Mouse (Mus musculus): ENCODE measurements around the gene Daam2.

The Daam2 gene

DNA sequence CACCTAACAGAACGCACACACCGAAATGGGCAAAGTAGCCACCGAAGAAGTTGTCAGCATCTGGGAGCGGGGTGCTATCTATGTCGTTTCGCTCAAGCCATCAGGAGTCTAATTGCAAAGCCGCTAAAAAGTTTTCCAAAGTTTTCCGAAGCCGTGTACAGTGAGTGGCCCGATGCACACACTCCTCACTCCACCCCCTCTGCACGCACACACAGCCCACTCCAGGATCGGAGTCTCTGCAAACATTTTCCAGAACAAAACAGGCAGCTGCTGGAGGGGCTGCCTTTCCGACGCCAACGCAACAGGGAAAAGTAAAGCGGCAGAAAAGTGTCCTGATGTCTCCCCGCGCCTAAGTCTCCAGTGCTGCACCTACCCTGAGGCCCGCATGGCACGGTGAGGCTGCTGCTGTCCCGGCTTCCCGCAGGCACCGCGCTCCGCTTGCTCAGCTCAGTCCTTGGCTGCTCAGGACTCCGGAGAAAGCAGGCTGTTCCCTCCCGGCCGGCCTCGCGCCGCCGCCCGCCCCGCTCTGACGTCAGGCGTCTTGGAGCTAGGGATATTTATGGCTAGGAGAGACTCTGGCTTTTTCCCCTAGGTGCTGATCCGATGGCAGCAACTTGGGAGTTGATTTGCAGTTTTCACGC lies at the start of gene Daam2:
Daam2 (minus strand) TSS at position 514 of the 641 bp plus-strand sequence.
- DNase-seq (ENCODE audit: low read depth, low spot score) = peak; percentile 81

DNA sequence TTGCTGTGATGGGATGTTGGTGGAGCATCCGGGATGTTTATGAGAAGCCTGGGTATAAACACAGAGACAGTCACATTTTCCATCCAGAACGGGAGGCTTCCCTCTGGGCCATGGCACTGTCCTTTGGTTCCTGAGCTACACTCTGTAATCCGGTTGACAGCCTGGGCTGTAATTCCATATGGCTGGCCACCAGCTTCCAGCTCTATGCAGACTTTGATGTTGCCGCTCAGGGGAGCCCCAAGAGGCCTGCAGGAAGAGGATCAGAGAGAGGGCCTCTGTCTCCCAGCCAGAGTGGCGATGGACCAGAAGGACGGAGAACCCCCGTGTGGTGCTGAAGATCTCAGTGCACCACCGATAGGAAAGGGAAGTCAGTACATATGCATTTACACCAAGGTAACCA lies 46.2 kb upstream of the Daam2 start:
- no peak for DNase-seq (ENCODE audit: low read depth, low spot score)

DNA sequence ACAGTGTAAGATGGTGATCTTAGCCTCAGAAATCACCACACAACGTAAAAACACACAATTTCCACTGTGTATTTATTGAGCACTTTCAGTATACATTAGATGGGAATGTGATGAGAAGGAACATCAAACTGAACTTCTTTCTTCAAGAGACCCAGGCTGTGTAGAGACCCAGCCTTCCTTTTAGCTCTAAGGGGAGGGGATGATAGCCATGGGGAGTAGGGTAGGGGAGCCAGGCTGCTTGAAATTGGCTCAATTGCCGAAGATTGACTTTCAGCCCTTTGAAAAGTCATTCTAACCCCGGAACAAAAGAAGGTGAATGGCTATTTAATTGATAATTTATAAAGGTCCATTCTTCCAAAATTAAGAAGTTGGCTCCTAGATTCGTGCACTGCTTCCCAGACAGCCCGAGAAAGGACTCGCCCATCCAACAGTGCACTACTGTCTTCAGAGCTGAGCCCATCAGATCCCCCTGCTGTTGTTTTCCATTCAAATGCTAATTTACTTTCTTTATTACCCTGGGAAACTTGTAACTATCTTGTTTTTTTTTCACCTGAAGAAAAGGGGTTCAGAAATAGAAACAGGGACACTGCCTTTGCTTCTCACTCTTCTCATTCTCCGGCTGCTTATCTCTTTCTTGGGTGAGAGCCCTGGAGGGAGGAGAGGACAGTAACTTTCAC lies 43.3 kb upstream of the Daam2 start:
- peak; percentile 39 for DNase-seq (ENCODE audit: low read depth, low spot score)

DNA sequence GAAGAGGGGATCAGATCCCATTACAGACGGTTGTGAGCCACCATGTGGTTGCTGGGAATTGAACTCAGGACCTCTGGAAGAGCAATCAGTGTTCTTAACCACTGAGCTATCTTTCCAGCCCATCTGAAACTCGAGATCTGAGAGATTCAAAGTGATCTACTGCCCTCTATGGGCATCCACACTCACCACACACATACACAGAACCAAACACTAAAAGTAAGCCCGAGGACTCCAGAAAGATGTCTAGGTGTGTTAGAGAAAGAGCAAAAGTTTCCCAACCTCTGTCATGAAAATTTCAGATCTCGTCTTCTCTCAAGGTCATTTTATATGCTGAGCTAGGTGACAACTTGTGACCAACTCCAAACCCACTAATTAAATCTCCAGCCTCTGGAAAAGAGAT lies 41.3 kb upstream of the Daam2 start:
- DNase-seq (ENCODE audit: low read depth, low spot score) = no peak

DNA sequence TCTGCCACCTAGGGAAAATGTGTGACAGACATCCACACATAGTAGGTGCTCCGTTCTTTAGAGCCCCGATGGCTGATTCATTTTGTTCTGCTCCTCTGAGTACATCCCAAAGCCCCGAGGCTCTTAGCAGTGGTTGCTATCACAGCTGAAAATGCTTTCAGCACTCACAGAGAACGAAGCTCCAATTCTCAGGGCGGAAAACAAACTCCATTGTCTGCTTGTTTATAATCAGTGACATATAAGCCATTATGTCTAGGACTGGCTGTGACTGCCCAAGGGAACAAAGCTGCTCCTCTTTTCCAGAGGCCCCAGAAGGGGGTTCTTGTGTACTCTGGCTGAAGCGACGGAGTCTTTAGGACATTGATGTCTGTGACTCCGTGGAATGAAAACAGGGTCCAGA lies 25.9 kb upstream of the Daam2 start:
- peak; percentile 39 for DNase-seq (ENCODE audit: low read depth, low spot score)

DNA sequence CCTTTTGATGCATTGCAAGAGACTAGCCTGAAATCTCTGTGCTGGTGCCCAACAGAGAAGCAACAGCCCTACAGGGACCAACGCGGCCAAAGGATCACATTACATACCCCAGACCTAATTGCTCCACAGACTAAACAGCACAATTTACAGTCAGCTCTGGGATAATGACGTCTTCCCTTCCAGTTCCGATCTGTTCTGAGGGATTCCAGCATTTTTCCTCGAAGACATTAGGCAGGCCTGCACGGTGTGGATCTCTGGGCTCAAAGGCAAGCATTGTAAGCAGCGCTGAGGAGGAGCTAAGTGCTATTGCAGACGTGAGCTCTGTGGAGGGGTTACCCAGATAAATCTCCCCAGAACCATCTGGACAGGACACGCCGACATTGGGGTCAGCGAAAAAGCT lies 18.3 kb upstream of the Daam2 start:
- DNase-seq (ENCODE audit: low read depth, low spot score) = peak; percentile 83

DNA sequence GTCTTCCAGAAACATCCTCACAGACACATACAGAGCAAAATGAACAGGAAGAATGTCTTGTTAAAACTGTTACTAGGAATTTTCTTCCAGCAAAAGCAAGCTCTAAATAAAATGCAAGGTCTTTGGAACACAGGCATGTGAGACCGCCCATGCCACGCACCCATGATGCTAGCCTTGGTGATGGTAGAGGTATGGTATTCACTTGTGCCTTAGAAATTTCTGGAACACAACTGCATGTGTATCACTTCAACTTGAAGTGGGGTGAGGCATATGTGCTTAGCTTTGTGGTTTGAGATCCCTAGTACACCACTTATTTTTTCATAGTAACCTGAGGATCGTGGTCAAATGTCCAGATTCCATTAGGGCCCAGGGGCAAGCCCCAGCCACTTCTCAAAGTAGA lies 13.2 kb upstream of the Daam2 start:
- no peak for DNase-seq (ENCODE audit: low read depth, low spot score)

DNA sequence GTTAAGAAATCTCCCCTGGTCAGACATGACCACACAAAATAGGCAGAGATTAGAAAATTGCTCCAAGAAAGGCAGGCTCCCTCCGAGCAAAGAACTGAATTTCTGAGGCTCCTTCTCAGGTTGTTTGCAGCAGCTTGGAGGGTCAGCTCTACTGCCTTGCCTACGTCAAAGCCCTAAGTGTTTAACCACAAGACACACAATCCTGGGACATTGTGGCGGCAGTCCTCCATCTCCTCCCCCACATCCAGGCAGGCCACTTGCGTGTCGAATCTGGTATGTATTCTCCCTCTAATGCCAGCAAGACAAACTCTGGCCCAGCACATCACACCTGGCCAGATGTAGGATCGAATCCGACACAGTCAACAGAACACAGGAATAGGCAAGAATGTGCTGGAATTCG lies 4.6 kb upstream of the Daam2 start:
- no peak for DNase-seq (ENCODE audit: low read depth, low spot score)

DNA sequence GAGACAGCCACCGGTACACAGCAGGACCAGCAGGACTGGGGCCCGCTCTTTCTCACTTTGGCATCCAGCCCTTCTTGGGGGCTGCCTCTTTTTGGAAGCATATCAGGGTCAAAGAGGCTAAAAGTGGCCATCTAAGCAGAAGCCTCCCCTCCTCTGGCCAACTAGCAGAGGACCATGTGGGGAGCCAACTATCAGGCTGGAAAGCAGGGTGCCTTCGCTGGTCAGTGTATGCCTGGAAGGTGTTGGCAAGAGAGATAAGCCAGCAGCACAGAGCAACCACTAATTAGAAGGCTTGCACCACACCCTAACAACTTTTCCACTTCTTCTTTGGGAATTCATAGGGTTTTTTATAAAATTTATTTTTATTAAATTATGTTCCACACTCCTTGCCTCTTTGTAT lies 346 bp upstream of the Daam2 start:
- no peak for DNase-seq (ENCODE audit: low read depth, low spot score)

DNA sequence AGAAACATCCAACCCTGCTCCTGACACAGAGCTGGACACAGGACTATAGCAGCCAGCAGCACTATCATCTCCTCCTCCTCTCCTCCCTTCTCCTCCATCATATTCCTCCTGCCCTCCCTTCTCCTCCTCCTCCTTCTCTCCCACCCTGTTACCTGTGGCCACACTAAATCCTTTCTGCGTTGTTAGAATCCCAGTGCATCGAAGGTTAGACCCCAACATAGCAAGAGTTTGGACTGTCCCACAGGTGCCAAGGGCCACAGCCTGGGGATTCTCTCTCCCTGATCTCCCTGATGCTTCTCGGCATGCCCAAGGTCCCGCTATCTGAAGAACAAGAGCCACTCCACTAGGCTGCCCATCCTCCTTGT lies 745 bp downstream of the Daam2 start:
- DNase-seq (ENCODE audit: low read depth, low spot score) = no peak

DNA sequence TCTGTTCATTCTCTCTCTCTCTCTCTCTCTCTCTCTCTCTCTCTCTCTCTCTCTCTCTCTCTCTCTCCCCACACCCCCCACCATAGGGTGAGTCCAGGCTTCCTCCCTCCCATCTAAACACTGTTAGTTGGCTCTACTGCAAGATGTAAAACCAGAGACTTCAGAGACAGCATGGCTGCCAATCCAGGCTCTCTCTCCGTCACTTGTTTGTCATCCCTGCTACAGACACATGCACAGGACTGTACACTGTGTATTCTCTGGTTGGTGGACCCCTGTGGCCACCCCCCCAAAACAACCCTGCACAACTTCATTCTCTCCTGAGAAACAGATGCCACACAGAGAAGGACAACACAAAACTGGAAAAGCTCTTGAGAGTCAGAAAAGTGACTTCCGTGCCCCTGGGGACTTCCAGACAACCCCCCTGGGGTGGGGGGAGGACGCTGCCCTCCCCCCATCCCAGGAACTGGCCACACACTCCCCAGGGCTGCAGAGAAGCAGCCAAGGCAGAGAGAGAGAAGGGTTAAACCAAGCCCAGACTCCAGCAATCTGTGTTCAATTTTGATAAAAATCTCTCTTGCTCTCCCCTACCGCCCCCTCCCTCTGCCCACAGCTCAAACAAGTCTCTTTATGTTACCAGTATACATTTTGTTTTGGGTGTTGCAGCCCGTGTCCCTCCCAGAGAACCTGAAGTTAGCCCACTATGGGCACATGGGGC lies 1.3 kb downstream of the Daam2 start:
- peak; percentile 9 for DNase-seq (ENCODE audit: low read depth, low spot score)

DNA sequence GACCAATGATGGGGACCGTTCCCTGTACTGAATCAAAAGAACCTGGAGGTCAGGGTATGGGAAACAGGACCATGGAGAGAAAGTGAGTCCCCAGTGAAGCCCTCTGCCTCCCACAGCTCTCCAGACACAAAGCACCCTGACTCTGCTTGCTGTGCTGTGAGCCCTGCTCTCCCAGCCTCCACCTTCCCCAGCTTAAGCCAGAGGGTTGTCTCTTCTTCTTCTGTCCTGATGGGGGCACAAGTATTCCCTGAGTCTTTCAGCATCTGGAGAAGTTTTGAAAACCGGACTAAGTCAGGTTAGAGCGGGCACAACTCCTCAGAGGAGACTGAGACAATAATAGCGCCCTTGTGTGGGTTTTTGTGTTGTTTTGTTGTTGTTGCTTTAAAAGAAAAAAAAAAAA lies 2.2 kb downstream of the Daam2 start:
- peak; percentile 14 for DNase-seq (ENCODE audit: low read depth, low spot score)

DNA sequence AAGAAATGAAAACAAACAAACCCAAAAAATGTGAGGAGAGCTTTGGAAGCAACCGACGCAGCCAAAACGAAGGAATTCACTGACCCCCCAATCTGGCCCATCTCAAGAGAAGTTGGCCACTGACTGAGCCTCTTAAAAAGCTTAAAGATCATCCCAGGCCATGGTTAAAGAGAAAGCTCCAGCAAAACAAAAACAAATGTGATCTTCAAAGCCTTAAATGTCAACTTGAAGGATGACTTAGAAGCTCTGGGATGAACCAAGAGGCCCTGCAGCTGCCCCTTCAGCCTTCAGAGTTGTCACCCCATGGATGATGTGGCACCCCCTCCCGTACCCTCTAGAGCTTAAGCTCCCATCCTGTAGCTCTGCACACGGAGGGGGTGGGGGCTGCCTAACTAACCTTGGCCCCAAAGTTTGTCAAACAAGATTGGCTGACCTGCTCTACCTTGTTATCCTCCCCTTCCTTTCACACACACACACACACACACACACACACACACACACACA lies 4.3 kb downstream of the Daam2 start:
- peak; percentile 8 for DNase-seq (ENCODE audit: low read depth, low spot score)

DNA sequence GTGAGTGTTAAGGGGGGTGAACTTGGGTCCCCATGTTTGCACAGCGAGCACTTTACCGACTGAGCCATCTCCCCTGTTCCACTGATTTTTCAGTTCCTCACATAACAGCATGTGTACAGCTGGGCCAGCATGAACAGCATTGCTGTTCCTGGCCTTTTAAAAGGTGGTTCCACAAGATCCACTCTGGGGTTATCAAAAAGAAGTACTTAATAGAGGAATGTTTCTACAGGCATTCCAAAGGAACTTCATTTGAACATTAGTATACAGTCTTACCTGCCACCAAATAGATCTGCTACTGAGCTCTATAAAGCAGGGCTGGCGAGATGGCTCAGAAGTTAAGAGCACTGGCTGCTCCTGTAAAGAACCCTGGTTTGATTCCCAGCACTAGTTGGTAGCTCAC lies 8.0 kb downstream of the Daam2 start:
- DNase-seq (ENCODE audit: low read depth, low spot score) = no peak

DNA sequence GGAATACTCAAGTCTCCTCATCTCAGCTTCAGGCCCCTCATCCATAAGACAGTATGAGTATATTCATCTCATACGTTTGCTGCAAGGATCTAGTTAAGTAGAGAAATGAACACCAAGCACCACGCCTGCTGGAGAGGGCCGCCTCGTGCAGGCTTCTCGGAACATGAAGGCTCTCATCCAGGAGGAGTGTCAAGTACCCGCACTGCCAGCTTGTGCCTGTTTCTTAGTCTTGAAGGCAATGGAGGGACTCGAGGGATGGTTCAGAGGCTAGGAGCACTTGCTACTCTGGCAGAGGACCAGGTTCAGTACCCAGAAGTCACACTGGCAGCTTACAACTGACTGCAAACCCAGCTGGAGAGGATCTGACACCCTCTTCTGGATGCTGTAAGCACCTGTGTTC lies 12.2 kb downstream of the Daam2 start:
- no peak for DNase-seq (ENCODE audit: low read depth, low spot score)

DNA sequence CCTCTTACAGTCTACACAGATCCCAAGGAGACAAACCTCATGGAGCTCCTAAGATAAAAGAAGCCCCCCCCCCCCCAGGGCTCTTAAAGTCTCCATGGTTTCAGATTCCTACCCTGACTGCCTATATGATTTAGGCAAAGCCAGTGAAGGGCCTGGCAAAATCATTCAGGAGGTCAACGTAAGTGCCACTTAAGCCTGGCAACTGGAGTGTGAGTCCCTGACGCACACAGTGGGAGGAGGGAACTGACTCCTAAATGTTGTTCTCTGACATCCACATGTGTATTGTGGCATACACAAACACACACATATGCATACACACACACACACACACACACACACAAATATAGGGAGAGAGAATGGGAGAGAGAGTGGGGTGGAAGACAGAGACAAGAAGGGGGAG lies 12.7 kb downstream of the Daam2 start:
- no peak for DNase-seq (ENCODE audit: low read depth, low spot score)

DNA sequence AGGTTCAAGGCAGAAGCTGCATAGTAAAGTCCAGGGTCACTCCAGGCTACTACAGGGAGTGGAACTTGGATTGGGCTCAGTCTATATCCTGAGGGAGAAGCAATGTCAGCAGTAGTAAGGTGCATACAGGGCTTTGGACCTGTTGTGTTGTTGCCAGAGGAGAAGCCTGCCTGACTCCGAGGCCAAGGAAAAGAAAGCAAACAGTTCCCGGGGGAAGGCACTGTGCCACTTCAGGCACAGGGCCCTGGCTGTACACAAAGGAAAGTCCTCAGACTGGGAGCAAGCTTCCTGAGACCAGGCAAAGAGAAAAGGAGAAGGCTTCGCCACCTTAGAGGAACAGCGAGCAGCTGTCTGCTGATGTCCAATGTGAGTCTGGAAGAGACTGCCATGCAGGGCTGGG lies 18.1 kb downstream of the Daam2 start:
- DNase-seq (ENCODE audit: low read depth, low spot score) = no peak

DNA sequence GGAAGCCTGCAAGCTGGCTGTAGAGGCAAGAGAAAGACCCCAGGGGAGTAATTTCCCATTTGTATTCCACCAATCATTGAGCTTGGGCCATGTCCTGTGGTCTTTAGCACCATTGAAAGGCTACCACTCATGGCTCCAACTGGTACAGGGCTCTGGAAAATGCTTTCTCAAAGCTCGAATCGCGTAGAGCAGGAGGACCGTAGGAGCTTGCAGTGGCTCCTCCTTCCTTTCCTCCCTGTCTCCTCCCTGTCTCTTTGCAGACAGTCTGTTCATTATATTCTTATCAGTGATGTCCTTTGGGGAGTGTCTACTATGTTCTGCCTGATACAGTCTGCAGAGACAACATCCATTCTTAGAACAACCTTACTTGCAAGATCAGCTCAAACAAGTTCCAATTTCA lies 18.7 kb downstream of the Daam2 start:
- no peak for DNase-seq (ENCODE audit: low read depth, low spot score)

DNA sequence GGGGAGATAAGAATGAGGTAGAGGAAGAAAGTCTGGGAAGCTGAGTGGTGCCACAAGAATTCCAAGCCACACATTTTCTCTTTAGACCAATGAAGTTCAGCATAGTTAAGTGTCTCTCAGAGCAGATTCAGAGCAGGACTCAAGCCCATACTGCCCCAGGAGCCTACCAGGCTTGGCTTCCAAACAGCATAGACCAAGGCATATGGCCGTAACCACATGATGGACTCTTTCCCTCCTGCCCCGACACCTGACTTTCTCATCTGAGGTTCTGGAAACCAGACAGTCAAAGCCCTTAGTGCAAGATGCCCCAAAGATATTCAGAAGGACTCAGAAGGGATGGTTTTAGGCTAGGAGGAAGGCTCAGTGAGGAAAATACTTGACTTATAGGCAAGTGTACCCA lies 19.6 kb downstream of the Daam2 start:
- no peak for DNase-seq (ENCODE audit: low read depth, low spot score)

DNA sequence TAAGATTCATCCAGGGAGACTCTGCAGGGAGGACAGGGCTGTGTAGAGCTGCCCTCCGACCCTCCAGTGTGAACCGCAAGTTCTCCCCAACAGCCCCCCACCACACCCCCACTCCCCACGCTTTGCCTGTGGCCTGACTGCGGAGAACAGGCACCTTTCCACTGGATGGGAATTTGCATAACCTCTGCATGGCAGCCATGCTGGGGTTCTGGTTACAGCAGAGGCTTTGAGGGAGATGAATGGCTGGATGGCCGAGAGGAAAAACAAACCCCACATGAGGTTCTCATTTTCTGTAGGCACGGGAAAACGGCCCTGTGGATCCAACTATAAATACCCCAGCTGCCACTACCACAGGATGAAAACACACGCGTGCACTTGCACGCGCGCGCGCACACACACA lies 23.4 kb downstream of the Daam2 start:
- DNase-seq (ENCODE audit: low read depth, low spot score) = peak; percentile 41

DNA sequence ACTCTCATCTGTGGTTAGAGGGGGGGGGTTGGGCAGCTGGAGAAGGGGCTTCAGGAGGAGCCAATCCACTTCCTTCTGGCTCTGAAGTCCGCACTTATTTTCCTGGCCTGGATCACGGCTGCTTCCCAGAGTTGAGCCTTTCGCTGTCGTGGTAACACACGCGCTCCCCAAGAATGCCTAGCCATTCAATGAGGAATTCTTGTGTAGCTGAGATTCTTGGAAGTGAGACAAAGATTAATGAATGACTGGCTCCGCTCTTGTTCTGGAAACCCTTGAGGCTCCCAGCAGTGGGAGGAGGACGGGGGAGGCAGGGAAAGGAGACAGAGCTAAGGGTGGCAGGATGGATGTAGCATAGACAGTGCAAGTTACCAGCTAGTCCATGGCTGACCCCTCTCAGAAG lies 24.9 kb downstream of the Daam2 start:
- peak; percentile 84 for DNase-seq (ENCODE audit: low read depth, low spot score)

DNA sequence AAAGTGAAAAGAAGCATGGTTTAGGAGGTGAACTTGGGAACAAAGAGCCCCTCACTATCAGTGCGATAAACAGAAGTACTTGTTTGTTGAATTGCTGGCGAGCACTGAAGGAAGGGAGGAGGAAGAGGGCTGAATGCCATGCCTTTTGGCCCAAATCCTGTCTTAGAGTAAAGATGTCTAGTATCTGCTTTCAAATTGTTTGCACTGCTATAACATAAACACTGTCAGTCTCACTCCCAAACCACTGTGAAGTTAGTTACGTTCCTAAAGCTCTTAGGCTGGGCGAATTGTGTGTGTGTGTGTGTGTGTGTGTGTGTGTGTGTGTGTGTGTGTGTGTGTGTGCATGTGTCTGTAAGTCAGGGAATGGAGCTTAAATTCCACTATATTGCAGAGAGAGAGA lies 28.6 kb downstream of the Daam2 start:
- no peak for DNase-seq (ENCODE audit: low read depth, low spot score)

DNA sequence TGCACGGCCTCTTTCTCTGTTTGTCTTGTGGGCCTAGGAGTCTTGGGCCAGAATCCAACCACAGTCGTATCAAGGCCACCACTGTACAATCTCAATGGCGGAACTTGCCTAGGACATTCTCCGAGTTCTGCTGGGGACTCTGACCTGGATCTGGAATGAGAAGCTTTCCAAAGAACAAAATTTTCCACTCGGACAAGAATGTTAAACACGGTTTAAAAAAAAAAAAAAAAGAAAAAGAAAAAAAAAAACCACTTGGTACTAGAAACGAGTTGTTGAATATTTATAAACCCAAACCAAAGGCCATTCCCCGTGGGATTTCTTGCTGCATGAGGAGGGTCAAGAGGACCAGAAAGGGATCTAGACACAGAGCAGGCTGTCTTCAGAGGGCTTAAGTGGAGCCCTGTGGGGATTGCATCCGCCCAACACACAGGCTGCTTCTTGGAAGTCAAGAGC lies 29.9 kb downstream of the Daam2 start:
- no peak for DNase-seq (ENCODE audit: low read depth, low spot score)
